Mouse (Mus musculus): ENCODE data around the gene Gng4.

GRCm38 (mm10) chr13:13784981-13785783 is 1.3 kb downstream of the Gng4 start:
- TF ChIP-seq EP300 (IDR thresholded peaks at IDR 0.05; ENCODE audit: low read depth) (no peak), CTCF (IDR thresholded peaks at IDR 0.05; ENCODE audit: low read depth) (no peak)
